Mouse (Mus musculus) ES-Bruce4 (cell line): ENCODE measurements around the gene Rap1gds1. TPM values are rescaled to one million over a fixed set of nuclear protein-coding genes. Genes with fewer than 3 reads are reported as not detected.
A peak's percentile ranks its signal among the peaks of the same experiment; 100 is the strongest.

Experiments
- H3K27ac ChIP-seq: 2 replicates; pipeline ENCODE4 v1.5.1; 2012; ENCODE audit warnings: low read length, inconsistent platforms; ENCODE audit not compliant: insufficient read depth
- H3K27me3 ChIP-seq: 2 replicates; pipeline ENCODE4 v1.6.1; 2012; ENCODE audit warnings: mild to moderate bottlenecking, low read length, inconsistent platforms; ENCODE audit not compliant: control insufficient read depth, poor library complexity, insufficient read depth, severe bottlenecking
- H3K36me3 ChIP-seq: 2 replicates; pipeline ENCODE4 v1.6.1; 2012; ENCODE audit warnings: inconsistent platforms, mild to moderate bottlenecking, low read length, moderate library complexity; ENCODE audit not compliant: control insufficient read depth, poor library complexity, insufficient read depth, severe bottlenecking
- H3K4me1 ChIP-seq: one replicate; pipeline ENCODE4 v1.8.1; 2011; ENCODE audit warnings: low read length; ENCODE audit not compliant: control insufficient read depth, insufficient read depth
- H3K4me3 ChIP-seq: 2 replicates; pipeline ENCODE4 v1.5.1; 2011; ENCODE audit warnings: low read depth, mild to moderate bottlenecking, low read length
- H3K9ac ChIP-seq: 2 replicates; pipeline ENCODE4 v1.6.1; 2012; ENCODE audit warnings: low read depth, mild to moderate bottlenecking, inconsistent platforms; ENCODE audit not compliant: poor library complexity, severe bottlenecking
- H3K9me3 ChIP-seq: replicated peaks from 2 replicates; pipeline ENCODE4 v1.6.1; 2012; ENCODE audit warnings: mild to moderate bottlenecking, low read length, inconsistent platforms; ENCODE audit not compliant: control insufficient read depth, poor library complexity, insufficient read depth, severe bottlenecking
- CTCF ChIP-seq: IDR thresholded peaks from one replicate; pipeline ENCODE4 v1.8.1; 2011; ENCODE audit warnings: low read depth, low read length
- EP300 ChIP-seq: IDR thresholded peaks from 2 replicates; pipeline ENCODE4 v1.6.1; 2011; ENCODE audit warnings: low read depth, low read length; ENCODE audit not compliant: insufficient read depth
- POLR2A ChIP-seq: IDR thresholded peaks from one replicate; pipeline ENCODE4 v1.8.1; 2011; ENCODE audit warnings: low read length; ENCODE audit not compliant: insufficient read depth
- polyA plus RNA-seq: library from polyadenylated mRNA; stranded (reverse); fragments of >200 nt; gene quantifications from 2 replicates; pipeline ENCODE4 v1.2.4, GENCODE M21; 2011; ENCODE audit warnings: low read depth; ENCODE audit not compliant: missing spikeins, insufficient read depth, insufficient read length

Rap1gds1 gene
- polyA plus RNA-seq, result 43.9 and 48.6 TPM in 2 replicates

GRCm38 (mm10) chr3:139074484-139075211, at the start of gene Rap1gds1:
Gene Rap1gds1 (minus strand): TSS chr3:139075201.
- peak within 1 kb of the TSS; percentile 83 for H3K9ac ChIP-seq
- no peak for TF ChIP-seq POLR2A
- no peak for TF ChIP-seq CTCF
- TF ChIP-seq EP300, result no peak
- H3K4me1 ChIP-seq, result no peaks in the 10 kb centered on the region
- H3K4me3 ChIP-seq, result peak within 1 kb of the TSS; percentile 98
- no peaks in the 10 kb centered on the region; the same call in 1 of the 2 replicates for H3K36me3 ChIP-seq
- no peaks in the 10 kb centered on the region for H3K9me3 ChIP-seq
- H3K27me3 ChIP-seq, result no peaks in the 10 kb centered on the region; the same call in 1 of the 2 replicates
- peak within 1 kb of the TSS; percentile 77 for H3K27ac ChIP-seq

- Histone ChIP-seq H3K36me3 (no peaks in the 10 kb centered on the region), H3K4me1 (no peaks in the 10 kb centered on the region), H3K4me3 (no peak overlapping the region), H3K27me3 (no peaks in the 10 kb centered on the region), H3K9me3 (no peaks in the 10 kb centered on the region), H3K27ac (no peak overlapping the region), H3K9ac (no peak overlapping the region)
- no peak for TF ChIP-seq CTCF
- no peak for TF ChIP-seq POLR2A
Measured at GRCm38 (mm10) chr3:139118446-139118845, 43.4 kb upstream of the Rap1gds1 start.

GRCm38 (mm10) chr3:139116733-139117337, 41.8 kb upstream of the Rap1gds1 start:
- TF ChIP-seq POLR2A (no peak), EP300 (no peak), CTCF (no peak)
- Histone ChIP-seq H3K9me3 (no peaks in the 10 kb centered on the region), H3K4me1 (no peaks in the 10 kb centered on the region)

GRCm38 (mm10) chr3:139112335-139112973, 37.5 kb upstream of the Rap1gds1 start:
- no peaks in the 10 kb centered on the region for H3K27me3 ChIP-seq
- H3K9ac ChIP-seq, result no peak overlapping the region
- H3K36me3 ChIP-seq, result no peaks in the 10 kb centered on the region
- TF ChIP-seq CTCF, result no peak
- TF ChIP-seq EP300, result no peak
- no peak for TF ChIP-seq POLR2A
- H3K4me1 ChIP-seq, result no peaks in the 10 kb centered on the region
- H3K27ac ChIP-seq, result no peak overlapping the region
- H3K9me3 ChIP-seq, result no peaks in the 10 kb centered on the region
- H3K4me3 ChIP-seq, result no peak overlapping the region

More at GRCm38 (mm10) chr3:139116733-139117337, 41.8 kb upstream of the Rap1gds1 start:
- H3K27me3 ChIP-seq, result no peaks in the 10 kb centered on the region
- no peak overlapping the region for H3K27ac ChIP-seq
- H3K9ac ChIP-seq, result no peak overlapping the region
- H3K4me3 ChIP-seq, result no peak overlapping the region
- H3K36me3 ChIP-seq, result no peaks in the 10 kb centered on the region

GRCm38 (mm10) chr3:139111877-139112276, 36.9 kb upstream of the Rap1gds1 start:
- Histone ChIP-seq H3K27ac (no peak overlapping the region), H3K36me3 (no peaks in the 10 kb centered on the region), H3K4me3 (no peak overlapping the region), H3K9me3 (no peaks in the 10 kb centered on the region), H3K4me1 (no peaks in the 10 kb centered on the region), H3K27me3 (no peaks in the 10 kb centered on the region), H3K9ac (no peak overlapping the region)
- TF ChIP-seq POLR2A (no peak), CTCF (no peak), EP300 (no peak)

- no peak for TF ChIP-seq EP300
- no peak for TF ChIP-seq CTCF
- no peak for TF ChIP-seq POLR2A
- Histone ChIP-seq H3K27me3 (no peaks in the 10 kb centered on the region), H3K9me3 (no peaks in the 10 kb centered on the region), H3K9ac (no peak overlapping the region), H3K4me3 (no peak overlapping the region), H3K27ac (no peak overlapping the region), H3K4me1 (no peaks in the 10 kb centered on the region), H3K36me3 (no peaks in the 10 kb centered on the region)
Measured at GRCm38 (mm10) chr3:139108176-139108575, 33.2 kb upstream of the Rap1gds1 start.
